Mouse (Mus musculus): ENCODE data around the gene Gm20388. TPM values are rescaled to one million over a fixed set of nuclear protein-coding genes. Genes with fewer than 3 reads are reported as not detected.

Gm20388 gene
- polyA plus RNA-seq, 1 experiment from 2014 or later = not detected

DNA sequence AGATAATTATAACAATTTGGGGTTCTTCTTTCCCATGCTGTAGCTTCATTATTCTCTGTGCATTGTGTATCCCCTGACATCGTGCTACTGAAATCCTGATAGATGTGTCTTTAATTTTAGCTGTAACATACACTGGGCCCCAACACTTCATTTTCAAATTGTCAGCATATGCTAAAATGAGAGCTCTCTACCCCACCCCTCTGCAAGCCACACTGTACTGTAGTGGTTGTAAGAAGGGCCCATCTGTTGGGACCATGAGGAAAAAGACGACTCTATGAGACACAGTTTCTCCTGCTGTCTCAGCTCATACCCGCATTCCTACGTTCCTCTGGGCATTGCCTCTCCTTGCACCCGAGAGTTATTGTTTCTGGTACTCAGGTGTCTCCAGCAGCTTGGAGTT, 4226.6 kb downstream of the Gm20388 start:
- 66% methylated on average over 5 of the region's 5 CpGs for WGBS (ENCODE audit: insufficient replicate concordance)
- no peaks in the 10 kb centered on the region for H3K4me1 ChIP-seq (replicated peaks)
- no peaks in the 10 kb centered on the region for H3K36me3 ChIP-seq
- H3K4me3 ChIP-seq (replicated peaks) = no peak overlapping the region
- no peak for ATAC-seq (ENCODE audit: low read depth)
- no peak overlapping the region for H3K4me2 ChIP-seq
- H3K27ac ChIP-seq = no peak overlapping the region
- no peaks in the 10 kb centered on the region for H3K9me3 ChIP-seq (replicated peaks)
- no peak for DNase-seq
- no peak overlapping the region for H3K9ac ChIP-seq
- no peaks in the 10 kb centered on the region for H3K27me3 ChIP-seq

DNA sequence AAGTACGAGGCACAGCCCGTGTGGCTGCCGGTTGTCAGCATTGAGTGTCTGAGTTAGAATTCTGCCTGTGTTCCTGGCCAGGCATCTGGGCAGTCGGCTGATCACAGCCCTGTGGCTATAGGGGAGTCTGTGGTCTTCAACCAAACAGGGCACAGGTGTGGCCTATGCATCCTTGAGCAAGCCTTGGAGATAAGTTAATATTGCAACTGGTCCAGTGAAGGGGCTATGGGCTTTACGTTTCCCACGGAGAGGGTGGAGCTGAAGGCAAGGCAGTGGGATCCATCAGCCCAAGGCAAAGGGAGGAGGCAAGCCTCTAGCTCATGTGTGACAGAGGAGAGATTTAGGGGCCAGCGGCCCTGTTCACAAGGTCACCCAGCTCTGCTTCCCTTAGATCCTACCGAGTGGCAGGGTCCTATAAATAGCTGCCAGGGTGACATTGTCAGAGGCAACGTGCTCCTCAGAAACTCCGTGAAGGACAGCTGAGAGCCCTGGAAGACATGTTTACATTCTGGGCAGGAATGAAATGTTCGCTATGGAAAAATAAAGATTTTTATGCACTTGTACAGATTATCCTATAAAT, 4229.7 kb downstream of the Gm20388 start:
- H3K36me3 ChIP-seq = no peaks in the 10 kb centered on the region
- H3K4me3 ChIP-seq (replicated peaks) = no peak overlapping the region
- H3K4me2 ChIP-seq = no peak overlapping the region
- H3K9ac ChIP-seq = no peak overlapping the region
- no peaks in the 10 kb centered on the region for H3K4me1 ChIP-seq (replicated peaks)
- H3K27me3 ChIP-seq = no peaks in the 10 kb centered on the region
- ATAC-seq (ENCODE audit: low read depth) (no peak), DNase-seq (no peak)
- no peaks in the 10 kb centered on the region for H3K9me3 ChIP-seq (replicated peaks)
- WGBS (ENCODE audit: insufficient replicate concordance) = 72% methylated on average over 11 of the region's 11 CpGs
- H3K27ac ChIP-seq = no peak overlapping the region

DNA sequence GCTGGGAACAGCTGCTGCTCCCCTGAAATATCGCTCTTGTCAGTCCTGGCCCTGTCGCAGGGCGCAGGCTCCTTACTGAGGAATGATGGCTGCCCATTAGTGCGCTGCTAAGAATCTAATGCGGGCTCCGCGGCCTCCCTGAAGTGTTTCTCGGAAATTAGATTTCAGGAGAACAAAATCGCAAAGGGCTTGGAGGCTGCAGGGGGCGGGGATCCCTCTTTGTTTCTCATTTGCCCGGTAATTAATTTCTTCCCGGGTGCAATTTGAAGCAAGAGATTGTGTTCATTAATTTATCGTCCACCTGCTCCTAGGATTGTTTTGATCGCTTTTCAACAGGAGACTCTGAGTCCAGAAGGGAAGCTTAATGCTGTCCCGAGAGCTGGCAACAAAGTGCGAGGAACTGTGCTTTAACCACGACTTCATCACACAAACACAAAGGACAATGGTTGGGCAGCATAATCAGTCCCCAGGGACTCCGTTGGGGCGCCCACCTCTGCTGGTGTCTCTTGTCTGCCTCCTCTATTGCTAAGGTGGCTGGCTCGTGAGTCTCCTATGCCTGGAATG, 4230.3 kb downstream of the Gm20388 start:
- Histone ChIP-seq H3K4me3 (replicated peaks) (no peak overlapping the region), H3K4me1 (replicated peaks) (no peaks in the 10 kb centered on the region), H3K27ac (no peak overlapping the region), H3K27me3 (no peaks in the 10 kb centered on the region), H3K36me3 (no peaks in the 10 kb centered on the region), H3K9me3 (replicated peaks) (no peaks in the 10 kb centered on the region), H3K9ac (no peak overlapping the region), H3K4me2 (no peak overlapping the region)
- no peak for ATAC-seq (ENCODE audit: low read depth)
- 68% methylated on average over 20 of the region's 20 CpGs for WGBS (ENCODE audit: insufficient replicate concordance)
- no peak for DNase-seq

DNA sequence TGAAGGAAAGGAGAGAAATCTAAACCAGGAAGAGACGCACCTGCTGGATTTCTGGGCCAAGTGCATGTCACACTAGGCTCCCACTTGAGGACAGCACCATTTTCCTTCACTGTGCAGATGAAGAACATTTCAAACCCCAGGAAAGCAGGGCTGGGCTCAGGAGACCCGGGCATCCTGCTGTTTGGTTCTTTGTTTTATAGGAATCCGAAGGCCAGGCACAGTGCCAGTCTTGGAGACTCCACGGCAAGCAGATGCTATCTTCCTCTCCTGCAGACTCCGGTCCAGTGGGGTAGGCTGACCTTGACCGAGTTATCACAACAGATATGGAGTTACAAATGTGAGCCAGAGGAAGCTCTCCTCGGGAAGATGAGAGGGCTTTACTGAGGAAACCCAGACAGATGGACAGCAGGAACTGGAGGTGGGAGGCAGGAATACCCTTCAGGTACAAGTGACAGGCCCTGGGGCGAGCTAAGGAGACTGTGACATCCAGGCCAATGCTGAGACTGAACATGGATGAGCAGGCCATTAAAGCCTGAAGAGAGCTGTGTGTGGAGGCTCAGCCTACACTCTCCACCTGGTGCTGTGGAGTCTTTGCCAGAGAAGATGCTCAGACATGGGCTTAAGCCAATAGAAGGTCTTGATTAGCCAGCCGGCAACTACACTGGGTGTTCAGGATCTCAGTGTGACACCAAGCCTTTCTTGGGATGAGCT, 4231.2 kb downstream of the Gm20388 start:
- Histone ChIP-seq H3K27me3 (no peaks in the 10 kb centered on the region), H3K9me3 (replicated peaks) (no peaks in the 10 kb centered on the region), H3K4me1 (replicated peaks) (no peaks in the 10 kb centered on the region), H3K4me2 (no peak overlapping the region), H3K4me3 (replicated peaks) (no peak overlapping the region), H3K36me3 (no peaks in the 10 kb centered on the region), H3K27ac (no peak overlapping the region), H3K9ac (no peak overlapping the region)
- DNase-seq (no peak), ATAC-seq (ENCODE audit: low read depth) (no peak)
- 62% methylated on average over 9 of the region's 9 CpGs for WGBS (ENCODE audit: insufficient replicate concordance)

GRCm38 (mm10) chr8:124143003-124143402, 4232.4 kb downstream of the Gm20388 start:
- no peak overlapping the region for H3K27ac ChIP-seq
- DNase-seq (no peak), ATAC-seq (ENCODE audit: low read depth) (no peak)
- H3K4me3 ChIP-seq (replicated peaks) = no peak overlapping the region
- H3K4me1 ChIP-seq (replicated peaks) = no peaks in the 10 kb centered on the region
- H3K9ac ChIP-seq = no peak overlapping the region
- no peaks in the 10 kb centered on the region for H3K36me3 ChIP-seq
- H3K9me3 ChIP-seq (replicated peaks) = no peaks in the 10 kb centered on the region
- H3K27me3 ChIP-seq = no peaks in the 10 kb centered on the region
- 45% methylated on average over 5 of the region's 5 CpGs for WGBS (ENCODE audit: insufficient replicate concordance)
- no peak overlapping the region for H3K4me2 ChIP-seq

- ATAC-seq (ENCODE audit: low read depth) (no peak), DNase-seq (no peak)
- no peak overlapping the region for H3K27ac ChIP-seq
- no peaks in the 10 kb centered on the region for H3K4me1 ChIP-seq (replicated peaks)
- H3K9me3 ChIP-seq (replicated peaks) = no peaks in the 10 kb centered on the region
- H3K27me3 ChIP-seq = no peaks in the 10 kb centered on the region
- no peak overlapping the region for H3K4me3 ChIP-seq (replicated peaks)
- no peak overlapping the region for H3K9ac ChIP-seq
- 79% methylated on average over 16 of the region's 16 CpGs for WGBS (ENCODE audit: insufficient replicate concordance)
- H3K36me3 ChIP-seq = no peaks in the 10 kb centered on the region
- no peak overlapping the region for H3K4me2 ChIP-seq
These were observed 4233.4 kb downstream of the Gm20388 start for GRCm38 (mm10) chr8:124143871-124144618.

GRCm38 (mm10) chr8:124144619-124144980, 4234.0 kb downstream of the Gm20388 start:
- ATAC-seq (ENCODE audit: low read depth) = no peak
- no peak overlapping the region for H3K27ac ChIP-seq
- no peaks in the 10 kb centered on the region for H3K4me1 ChIP-seq (replicated peaks)
- H3K9me3 ChIP-seq (replicated peaks) = no peaks in the 10 kb centered on the region
- 78% methylated on average over 12 of the region's 12 CpGs for WGBS (ENCODE audit: insufficient replicate concordance)
- DNase-seq = no peak
- no peak overlapping the region for H3K9ac ChIP-seq
- no peaks in the 10 kb centered on the region for H3K27me3 ChIP-seq
- H3K4me2 ChIP-seq = no peak overlapping the region
- no peak overlapping the region for H3K4me3 ChIP-seq (replicated peaks)
- H3K36me3 ChIP-seq = no peaks in the 10 kb centered on the region

GRCm38 (mm10) chr8:124146286-124146685, 4235.6 kb downstream of the Gm20388 start:
- Histone ChIP-seq H3K27ac (no peak overlapping the region), H3K9ac (no peak overlapping the region), H3K27me3 (no peaks in the 10 kb centered on the region), H3K4me2 (no peak overlapping the region), H3K9me3 (replicated peaks) (no peaks in the 10 kb centered on the region), H3K4me3 (replicated peaks) (no peak overlapping the region), H3K4me1 (replicated peaks) (no peaks in the 10 kb centered on the region), H3K36me3 (no peaks in the 10 kb centered on the region)
- WGBS (ENCODE audit: insufficient replicate concordance) = 54% methylated on average over 5 of the region's 5 CpGs
- no peak for DNase-seq
- no peak for ATAC-seq (ENCODE audit: low read depth)

DNA sequence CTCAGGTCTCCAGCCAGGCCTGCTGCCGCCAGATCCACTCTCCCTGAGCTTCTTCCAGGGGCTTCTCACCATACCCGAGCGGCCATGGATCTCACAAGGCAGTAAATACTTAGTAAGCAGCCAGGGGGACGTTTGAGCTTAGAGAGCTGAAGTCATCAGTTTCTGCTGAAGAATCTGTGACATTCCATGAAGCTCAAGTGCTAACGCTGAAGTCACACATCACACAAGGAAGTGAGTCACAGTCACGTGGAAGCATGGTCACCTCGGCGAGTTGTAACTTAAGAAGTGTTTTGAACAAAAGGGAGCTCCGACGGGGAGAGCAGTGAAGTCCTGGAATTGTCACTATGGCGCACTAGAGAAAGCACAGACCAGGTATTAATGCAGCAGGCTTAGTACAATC, 4239.4 kb downstream of the Gm20388 start:
- Histone ChIP-seq H3K4me2 (no peak overlapping the region), H3K27me3 (no peaks in the 10 kb centered on the region), H3K9me3 (replicated peaks) (no peaks in the 10 kb centered on the region), H3K36me3 (no peaks in the 10 kb centered on the region), H3K27ac (no peak overlapping the region), H3K4me1 (replicated peaks) (no peaks in the 10 kb centered on the region), H3K9ac (no peak overlapping the region), H3K4me3 (replicated peaks) (no peak overlapping the region)
- DNase-seq (no peak), ATAC-seq (ENCODE audit: low read depth) (no peak)
- WGBS (ENCODE audit: insufficient replicate concordance) = 46% methylated on average over 11 of the region's 11 CpGs

GRCm38 (mm10) chr8:124150536-124150935, 4239.9 kb downstream of the Gm20388 start:
- 60% methylated on average over 5 of the region's 5 CpGs for WGBS (ENCODE audit: insufficient replicate concordance)
- no peaks in the 10 kb centered on the region for H3K4me1 ChIP-seq (replicated peaks)
- H3K9ac ChIP-seq = no peak overlapping the region
- no peak overlapping the region for H3K4me2 ChIP-seq
- no peak for ATAC-seq (ENCODE audit: low read depth)
- DNase-seq = no peak
- H3K27me3 ChIP-seq = no peaks in the 10 kb centered on the region
- H3K36me3 ChIP-seq = no peaks in the 10 kb centered on the region
- no peak overlapping the region for H3K27ac ChIP-seq
- H3K4me3 ChIP-seq (replicated peaks) = no peak overlapping the region
- no peaks in the 10 kb centered on the region for H3K9me3 ChIP-seq (replicated peaks)

DNA sequence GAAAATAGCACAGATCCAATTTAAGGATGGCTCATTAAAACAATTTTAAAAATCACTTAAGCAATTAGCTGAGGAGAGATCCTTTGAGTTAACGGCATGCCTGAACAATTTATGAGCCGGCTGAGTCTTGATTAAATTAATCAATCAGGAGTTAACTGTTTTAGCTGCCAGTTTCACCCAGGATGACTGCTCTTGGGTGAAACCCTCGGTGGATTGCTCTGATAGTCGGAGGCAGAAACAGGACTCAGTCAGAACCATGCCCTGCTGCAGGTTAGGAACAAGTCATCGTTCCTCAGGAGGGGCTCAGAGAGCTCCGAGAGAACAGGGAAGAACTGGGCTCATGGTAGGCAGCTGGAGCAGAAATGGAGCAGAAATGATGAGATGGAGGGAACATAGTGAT, 4241.2 kb downstream of the Gm20388 start:
- Histone ChIP-seq H3K36me3 (no peaks in the 10 kb centered on the region), H3K9me3 (replicated peaks) (no peaks in the 10 kb centered on the region), H3K4me3 (replicated peaks) (no peak overlapping the region), H3K9ac (no peak overlapping the region), H3K27ac (no peak overlapping the region), H3K27me3 (no peaks in the 10 kb centered on the region), H3K4me2 (no peak overlapping the region), H3K4me1 (replicated peaks) (no peaks in the 10 kb centered on the region)
- 68% methylated on average over 6 of the region's 6 CpGs for WGBS (ENCODE audit: insufficient replicate concordance)
- no peak for DNase-seq
- ATAC-seq (ENCODE audit: low read depth) = no peak

All from liver, embryonic 13.5 days (tissue).